Mouse (Mus musculus) retina, embryonic 14.5 days (tissue): Measurements from ENCODE around the gene Usp22.

Experiments
- DNase-seq: peaks from one replicate; pipeline ENCODE4 v3.0.0-alpha.2; 2015; ENCODE audit warnings: low spot score

The Usp22 gene

GRCm38 (mm10) chr11:61104241-61104901 lies 70.5 kb downstream of the Usp22 start:
- DNase-seq, result peak; percentile 98

- peak; percentile 11 for DNase-seq
Measured at GRCm38 (mm10) chr11:61102397-61103339, 72.2 kb downstream of the Usp22 start.
